Mouse (Mus musculus): ENCODE measurements around the gene Asb8.

- no peak for TF ChIP-seq CTCF (IDR thresholded peaks at IDR 0.05; ENCODE audit: extremely low read depth, insufficient read depth, insufficient read length, insufficient replicate concordance)
- TF ChIP-seq POLR2A (IDR thresholded peaks at IDR 0.05; ENCODE audit: low read depth, low read length), result no peak
Observed at GRCm38 (mm10) chr15:98154631-98155030, 10.8 kb downstream of the Asb8 start.

Measured in spleen, adult 2 months (tissue).